Mouse (Mus musculus): Measurements from ENCODE around the gene Kcnk16. TPM values are rescaled to one million over a fixed set of nuclear protein-coding genes. Genes with fewer than 3 reads are reported as not detected.

Gene Kcnk16
- polyA plus RNA-seq, 1 experiment from 2014 or later = not detected

DNA sequence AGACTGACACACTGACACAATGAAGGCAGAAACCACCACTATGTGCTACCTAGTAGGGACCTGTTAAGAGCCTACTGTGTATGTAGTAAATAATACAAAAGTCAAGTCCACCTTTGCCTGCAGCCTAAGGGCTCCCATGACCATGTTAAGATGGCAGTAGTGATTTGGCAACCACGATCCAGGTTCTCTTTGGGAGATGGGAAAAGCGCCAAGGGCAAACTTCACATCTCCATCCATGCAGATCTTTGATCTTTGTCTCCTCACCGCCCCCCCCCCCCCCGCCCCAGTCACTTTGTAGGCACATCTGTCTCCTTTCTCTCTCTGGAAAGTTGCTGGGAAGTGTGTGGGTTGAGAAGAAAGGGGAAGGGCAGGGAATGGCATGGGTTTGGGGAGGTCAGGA lies 6.7 kb downstream of the Kcnk16 start:
- Histone ChIP-seq H3K4me2 (ENCODE audit: low read depth, low read length) (no peak overlapping the region), H3K4me1 (ENCODE audit: control insufficient read depth, insufficient read depth, low read length) (no peaks in the 10 kb centered on the region), H3K36me3 (ENCODE audit: control insufficient read depth, insufficient read depth, low read length) (no peaks in the 10 kb centered on the region), H3K27ac (ENCODE audit: low read depth, low read length) (no peak overlapping the region), H3K27me3 (ENCODE audit: control insufficient read depth, insufficient read depth, low read length) (no peaks in the 10 kb centered on the region), H3K4me3 (ENCODE audit: low read depth, low read length) (no peak overlapping the region), H3K9ac (replicated peaks; ENCODE audit: low read depth, low read length) (no peak overlapping the region), H3K9me3 (ENCODE audit: control insufficient read depth, low read length) (no peaks in the 10 kb centered on the region)
- no peak for ATAC-seq (ENCODE audit: low read depth)
- WGBS = 80% methylated on average over 2 of the region's 4 CpGs

DNA sequence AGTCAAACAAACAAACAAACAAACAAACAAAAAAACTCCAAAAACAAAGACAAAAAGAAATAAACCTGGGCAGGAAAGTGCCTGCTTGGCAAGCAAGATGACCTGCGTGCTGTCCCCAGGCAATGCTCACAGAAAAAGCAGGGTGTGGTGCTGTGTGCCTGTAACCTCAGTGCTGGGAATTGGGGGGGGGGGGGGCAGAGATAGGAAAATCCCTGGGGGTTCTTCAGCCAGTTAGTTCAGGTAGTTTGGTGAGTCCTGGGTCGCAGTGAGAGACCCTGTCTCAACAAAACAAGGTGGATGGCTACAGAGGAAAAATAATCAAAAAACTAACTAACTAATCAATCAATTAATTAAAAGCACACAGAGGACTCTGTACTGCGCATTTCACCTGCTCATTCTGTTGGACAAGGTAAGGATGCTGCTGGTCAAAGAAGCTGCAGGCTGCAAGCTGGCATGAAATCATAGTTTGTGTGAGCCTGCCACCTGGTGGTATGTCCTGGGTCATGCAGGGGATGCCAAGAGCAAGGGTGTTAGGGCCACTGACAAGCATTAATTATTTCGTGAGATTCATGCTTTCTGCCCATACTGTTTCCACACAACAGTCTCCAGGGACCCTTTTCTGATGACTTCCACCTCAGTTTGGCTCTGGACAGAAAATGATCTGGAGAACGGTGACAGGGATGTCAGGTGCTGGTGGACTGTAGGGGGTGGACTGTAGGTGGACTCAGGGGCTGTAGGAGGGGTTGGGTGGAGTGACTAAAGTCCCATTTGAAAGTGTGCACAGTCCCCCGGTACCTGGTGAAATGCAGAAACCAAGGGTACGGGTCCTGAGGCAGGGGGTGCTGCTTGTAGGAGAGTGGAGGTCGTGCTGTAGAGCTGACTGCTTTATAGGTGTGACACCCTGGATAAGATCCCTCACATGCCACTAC lies 10.6 kb downstream of the Kcnk16 start:
- no peak overlapping the region for H3K4me3 ChIP-seq (ENCODE audit: low read depth, low read length)
- no peak overlapping the region for H3K9ac ChIP-seq (replicated peaks; ENCODE audit: low read depth, low read length)
- H3K4me1 ChIP-seq (ENCODE audit: control insufficient read depth, insufficient read depth, low read length) = no peaks in the 10 kb centered on the region
- 56% methylated on average over 8 of the region's 8 CpGs for WGBS
- H3K9me3 ChIP-seq (ENCODE audit: control insufficient read depth, low read length) = no peaks in the 10 kb centered on the region
- H3K27me3 ChIP-seq (ENCODE audit: control insufficient read depth, insufficient read depth, low read length) = no peaks in the 10 kb centered on the region
- no peak overlapping the region for H3K4me2 ChIP-seq (ENCODE audit: low read depth, low read length)
- no peak overlapping the region for H3K27ac ChIP-seq (ENCODE audit: low read depth, low read length)
- peak; percentile 80 for ATAC-seq (ENCODE audit: low read depth)
- H3K36me3 ChIP-seq (ENCODE audit: control insufficient read depth, insufficient read depth, low read length) = no peaks in the 10 kb centered on the region

GRCm38 (mm10) chr14:20250237-20251171 lies 18.5 kb downstream of the Kcnk16 start:
- H3K27me3 ChIP-seq (ENCODE audit: control insufficient read depth, insufficient read depth, low read length) = no peaks in the 10 kb centered on the region
- no peak overlapping the region for H3K27ac ChIP-seq (ENCODE audit: low read depth, low read length)
- no peaks in the 10 kb centered on the region for H3K9me3 ChIP-seq (ENCODE audit: control insufficient read depth, low read length)
- H3K9ac ChIP-seq (replicated peaks; ENCODE audit: low read depth, low read length) = no peak overlapping the region
- H3K4me1 ChIP-seq (ENCODE audit: control insufficient read depth, insufficient read depth, low read length) = no peaks in the 10 kb centered on the region
- 63% methylated on average over 14 of the region's 14 CpGs for WGBS
- no peak overlapping the region for H3K4me3 ChIP-seq (ENCODE audit: low read depth, low read length)
- H3K36me3 ChIP-seq (ENCODE audit: control insufficient read depth, insufficient read depth, low read length) = no peaks in the 10 kb centered on the region
- H3K4me2 ChIP-seq (ENCODE audit: low read depth, low read length) = no peak overlapping the region
- no peak for ATAC-seq (ENCODE audit: low read depth)

DNA sequence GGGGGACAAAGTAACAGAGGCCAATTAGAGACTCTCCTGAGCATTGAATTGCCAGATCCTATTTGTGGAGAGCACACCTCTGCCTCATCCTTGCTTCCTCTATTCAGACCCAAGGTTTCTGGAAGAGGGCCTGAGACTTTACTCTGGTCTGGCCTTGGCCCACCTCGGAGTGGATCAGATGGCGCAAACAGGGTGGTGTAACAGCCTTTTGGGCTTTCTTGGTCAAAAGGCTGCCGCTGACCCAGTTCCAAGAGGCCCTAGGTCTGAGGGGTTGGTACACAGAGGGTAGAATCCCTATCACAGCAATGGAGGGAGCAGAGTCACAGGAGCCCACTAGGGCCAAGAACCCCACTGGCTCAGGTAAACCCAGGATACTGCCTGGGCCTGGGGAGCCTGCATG lies 21.0 kb downstream of the Kcnk16 start:
- H3K9me3 ChIP-seq (ENCODE audit: control insufficient read depth, low read length) = no peaks in the 10 kb centered on the region
- H3K27me3 ChIP-seq (ENCODE audit: control insufficient read depth, insufficient read depth, low read length) = no peaks in the 10 kb centered on the region
- H3K4me2 ChIP-seq (ENCODE audit: low read depth, low read length) = no peak overlapping the region
- no peak overlapping the region for H3K9ac ChIP-seq (replicated peaks; ENCODE audit: low read depth, low read length)
- H3K4me1 ChIP-seq (ENCODE audit: control insufficient read depth, insufficient read depth, low read length) = no peaks in the 10 kb centered on the region
- ATAC-seq (ENCODE audit: low read depth) = no peak
- no peak overlapping the region for H3K4me3 ChIP-seq (ENCODE audit: low read depth, low read length)
- WGBS = 94% methylated on average over 3 of the region's 3 CpGs
- no peak overlapping the region for H3K27ac ChIP-seq (ENCODE audit: low read depth, low read length)
- H3K36me3 ChIP-seq (ENCODE audit: control insufficient read depth, insufficient read depth, low read length) = no peaks in the 10 kb centered on the region

DNA sequence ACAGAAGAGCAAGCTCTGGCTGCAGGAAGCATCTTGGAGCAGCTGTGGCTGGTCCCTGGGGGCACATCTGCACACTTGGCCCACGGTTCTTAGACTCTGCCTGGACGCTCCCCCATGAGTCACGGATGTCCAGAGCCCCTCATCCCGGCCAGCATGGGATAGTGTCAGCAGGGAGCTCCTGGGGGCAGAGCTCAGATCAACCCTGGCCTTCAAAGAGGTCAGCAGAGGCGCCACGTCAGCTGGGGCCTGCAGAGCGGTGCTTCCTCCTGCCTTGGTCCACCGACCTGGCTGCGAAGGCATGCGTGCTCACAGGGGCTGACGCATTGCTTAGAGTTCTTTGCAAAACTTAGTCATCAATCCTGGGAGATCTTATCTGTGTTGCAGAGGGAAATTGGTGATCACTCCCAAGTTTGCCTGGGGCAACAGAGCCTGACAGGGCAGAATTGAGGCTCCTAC lies 22.2 kb downstream of the Kcnk16 start:
- Histone ChIP-seq H3K4me1 (ENCODE audit: control insufficient read depth, insufficient read depth, low read length) (no peaks in the 10 kb centered on the region), H3K4me3 (ENCODE audit: low read depth, low read length) (no peak overlapping the region), H3K9ac (replicated peaks; ENCODE audit: low read depth, low read length) (no peak overlapping the region), H3K4me2 (ENCODE audit: low read depth, low read length) (no peak overlapping the region), H3K9me3 (ENCODE audit: control insufficient read depth, low read length) (no peaks in the 10 kb centered on the region), H3K27ac (ENCODE audit: low read depth, low read length) (no peak overlapping the region), H3K36me3 (ENCODE audit: control insufficient read depth, insufficient read depth, low read length) (no peaks in the 10 kb centered on the region), H3K27me3 (ENCODE audit: control insufficient read depth, insufficient read depth, low read length) (no peaks in the 10 kb centered on the region)
- 77% methylated on average over 11 of the region's 11 CpGs for WGBS
- no peak for ATAC-seq (ENCODE audit: low read depth)

DNA sequence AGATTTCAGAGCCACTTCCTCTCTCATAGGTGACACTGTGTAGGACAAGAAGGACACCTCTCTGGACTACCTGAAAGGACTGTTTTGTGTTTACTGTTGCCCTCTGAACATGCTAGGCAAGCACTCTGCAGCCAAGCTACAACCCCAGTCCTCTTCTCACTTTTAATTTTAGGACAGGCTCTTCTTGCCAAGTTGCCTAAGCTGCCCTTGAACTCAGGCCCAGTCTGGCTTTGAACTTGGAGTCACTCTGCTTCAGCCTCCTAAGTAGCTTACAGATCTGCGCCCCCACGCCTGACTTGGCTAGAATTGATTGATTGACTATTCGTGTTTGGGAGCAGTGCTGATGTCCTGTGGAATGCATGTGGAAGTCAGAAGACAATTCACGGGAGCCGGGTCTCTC lies 23.1 kb downstream of the Kcnk16 start:
- no peaks in the 10 kb centered on the region for H3K9me3 ChIP-seq (ENCODE audit: control insufficient read depth, low read length)
- H3K36me3 ChIP-seq (ENCODE audit: control insufficient read depth, insufficient read depth, low read length) = no peaks in the 10 kb centered on the region
- 82% methylated on average over 5 of the region's 5 CpGs for WGBS
- no peak overlapping the region for H3K4me2 ChIP-seq (ENCODE audit: low read depth, low read length)
- no peak overlapping the region for H3K27ac ChIP-seq (ENCODE audit: low read depth, low read length)
- no peak overlapping the region for H3K9ac ChIP-seq (replicated peaks; ENCODE audit: low read depth, low read length)
- no peak overlapping the region for H3K4me3 ChIP-seq (ENCODE audit: low read depth, low read length)
- no peaks in the 10 kb centered on the region for H3K4me1 ChIP-seq (ENCODE audit: control insufficient read depth, insufficient read depth, low read length)
- ATAC-seq (ENCODE audit: low read depth) = no peak
- H3K27me3 ChIP-seq (ENCODE audit: control insufficient read depth, insufficient read depth, low read length) = no peaks in the 10 kb centered on the region

GRCm38 (mm10) chr14:20245318-20245717 lies 23.7 kb downstream of the Kcnk16 start:
- H3K4me2 ChIP-seq (ENCODE audit: low read depth, low read length) = no peak overlapping the region
- WGBS = 76% methylated on average over 2 of the region's 2 CpGs
- no peaks in the 10 kb centered on the region for H3K9me3 ChIP-seq (ENCODE audit: control insufficient read depth, low read length)
- H3K4me3 ChIP-seq (ENCODE audit: low read depth, low read length) = no peak overlapping the region
- ATAC-seq (ENCODE audit: low read depth) = no peak
- H3K36me3 ChIP-seq (ENCODE audit: control insufficient read depth, insufficient read depth, low read length) = no peaks in the 10 kb centered on the region
- no peak overlapping the region for H3K9ac ChIP-seq (replicated peaks; ENCODE audit: low read depth, low read length)
- no peaks in the 10 kb centered on the region for H3K27me3 ChIP-seq (ENCODE audit: control insufficient read depth, insufficient read depth, low read length)
- H3K27ac ChIP-seq (ENCODE audit: low read depth, low read length) = no peak overlapping the region
- no peaks in the 10 kb centered on the region for H3K4me1 ChIP-seq (ENCODE audit: control insufficient read depth, insufficient read depth, low read length)

- Histone ChIP-seq H3K9ac (replicated peaks; ENCODE audit: low read depth, low read length) (no peak overlapping the region), H3K36me3 (ENCODE audit: control insufficient read depth, insufficient read depth, low read length) (no peaks in the 10 kb centered on the region), H3K4me3 (ENCODE audit: low read depth, low read length) (no peak overlapping the region), H3K27ac (ENCODE audit: low read depth, low read length) (no peak overlapping the region), H3K9me3 (ENCODE audit: control insufficient read depth, low read length) (no peaks in the 10 kb centered on the region), H3K4me1 (ENCODE audit: control insufficient read depth, insufficient read depth, low read length) (no peaks in the 10 kb centered on the region), H3K4me2 (ENCODE audit: low read depth, low read length) (no peak overlapping the region), H3K27me3 (ENCODE audit: control insufficient read depth, insufficient read depth, low read length) (no peaks in the 10 kb centered on the region)
- no peak for ATAC-seq (ENCODE audit: low read depth)
- 89% methylated on average over 3 of the region's 3 CpGs for WGBS
Measured at GRCm38 (mm10) chr14:20243158-20243557, 25.8 kb downstream of the Kcnk16 start.

GRCm38 (mm10) chr14:20242454-20242853 lies 26.5 kb downstream of the Kcnk16 start:
- Histone ChIP-seq H3K36me3 (ENCODE audit: control insufficient read depth, insufficient read depth, low read length) (no peaks in the 10 kb centered on the region), H3K4me2 (ENCODE audit: low read depth, low read length) (no peak overlapping the region), H3K4me1 (ENCODE audit: control insufficient read depth, insufficient read depth, low read length) (no peaks in the 10 kb centered on the region), H3K9ac (replicated peaks; ENCODE audit: low read depth, low read length) (no peak overlapping the region), H3K27me3 (ENCODE audit: control insufficient read depth, insufficient read depth, low read length) (no peaks in the 10 kb centered on the region), H3K9me3 (ENCODE audit: control insufficient read depth, low read length) (no peaks in the 10 kb centered on the region), H3K4me3 (ENCODE audit: low read depth, low read length) (no peak overlapping the region), H3K27ac (ENCODE audit: low read depth, low read length) (no peak overlapping the region)
- 81% methylated on average over 8 of the region's 8 CpGs for WGBS
- ATAC-seq (ENCODE audit: low read depth) = no peak
